Mouse (Mus musculus) ES-E14 (cell line): Measurements from ENCODE around the gene Prpf19. TPM values are rescaled to one million over a fixed set of nuclear protein-coding genes. Genes with fewer than 3 reads are reported as not detected.

Source experiments
- DNase-seq: peaks from one replicate; pipeline ENCODE4 v3.0.0-alpha.2; 2013; ENCODE audit warnings: low read depth, low spot score
- H3K27ac ChIP-seq: 2 replicates; pipeline ENCODE4 v1.5.1; 2012; ENCODE audit warnings: low read depth, mild to moderate bottlenecking, low read length, moderate library complexity, mixed read lengths; ENCODE audit not compliant: poor library complexity, insufficient read depth, severe bottlenecking
- H3K36me3 ChIP-seq: 2 replicates; pipeline ENCODE4 v1.6.1; 2012; ENCODE audit warnings: mild to moderate bottlenecking, low read length, moderate library complexity, mixed read lengths; ENCODE audit not compliant: control insufficient read depth, poor library complexity, insufficient read depth, severe bottlenecking
- H3K4me1 ChIP-seq, 2 experiments: fragments of 150-350 bp in 1 of 2; sonication (generic) in 1 of 2; 2 replicates each; pipeline ENCODE4 v1.6.1; 2012; ENCODE audit warnings: low read length in 2 of 2, mild to moderate bottlenecking in 1 of 2, mixed read lengths in 1 of 2; ENCODE audit not compliant: control insufficient read depth in 2 of 2, insufficient read depth in 2 of 2, poor library complexity in 1 of 2
- H3K4me3 ChIP-seq, 2 experiments: fragments of 150-350 bp in 1 of 2; sonication (generic) in 1 of 2; 2 replicates each; pipeline ENCODE4 v1.5.1; 2012; ENCODE audit warnings: low read length in 2 of 2, low read depth in 1 of 2, mild to moderate bottlenecking in 1 of 2, mixed read lengths in 1 of 2; ENCODE audit not compliant: insufficient read depth in 1 of 2, poor library complexity in 1 of 2, severe bottlenecking in 1 of 2
- H3K9ac ChIP-seq: 2 replicates; pipeline ENCODE4 v1.6.1; 2012; ENCODE audit warnings: low read depth, mild to moderate bottlenecking, low read length, mixed read lengths; ENCODE audit not compliant: poor library complexity, insufficient read depth, severe bottlenecking
- H3K9me3 ChIP-seq: fragments of 150-350 bp; sonication (generic); 2 replicates; pipeline ENCODE4 v1.6.1; 2012; ENCODE audit warnings: low read depth, mild to moderate bottlenecking, low read length; ENCODE audit not compliant: control insufficient read depth, insufficient read depth
- CHD2 ChIP-seq: IDR thresholded peaks from 2 replicates; pipeline ENCODE4 v1.6.1; 2014; ENCODE audit warnings: mild to moderate bottlenecking, low read depth, low read length, inconsistent platforms
- HCFC1 ChIP-seq: IDR thresholded peaks from 2 replicates; pipeline ENCODE4 v1.6.1; 2012; ENCODE audit warnings: low read length, inconsistent platforms, borderline replicate concordance; ENCODE audit not compliant: insufficient read depth
- MAFK ChIP-seq: IDR thresholded peaks from 2 replicates; pipeline ENCODE4 v1.6.1; 2014; ENCODE audit warnings: mild to moderate bottlenecking, low read depth, low read length, inconsistent platforms; ENCODE audit not compliant: insufficient read depth
- ZC3H11A ChIP-seq: IDR thresholded peaks from 2 replicates; pipeline ENCODE4 v1.6.1; 2012; ENCODE audit warnings: low read depth, mild to moderate bottlenecking, inconsistent platforms, low read length, borderline replicate concordance
- ZNF384 ChIP-seq: IDR thresholded peaks from 2 replicates; pipeline ENCODE4 v1.6.1; 2012; ENCODE audit warnings: low read depth, low read length, inconsistent platforms
- in situ Hi-C, 2 experiments: fragments of 600-800 bp; cut with MboI; formaldehyde crosslinking; loops; one replicate each; pipeline ENCODE4 v1.15.1; 2025; ENCODE audit warnings: low sequenced_read_pairs in 2 of 2, inconsistent platforms in 1 of 2; ENCODE audit not compliant: unreplicated experiment in 2 of 2
- total RNA-seq: library from RNA; depleted of rRNA; stranded (reverse); fragments of 300-350 nt; gene quantifications from 2 replicates; pipeline ENCODE4 v1.2.3, GENCODE M21; 2012

Prpf19 gene
- total RNA-seq, 1 experiment: 146 TPM

GRCm38 (mm10) chr19:10855422-10855821 is 39.6 kb upstream of the Prpf19 start:
- Histone ChIP-seq H3K36me3 (peaks cover 17% of the 10 kb centered on the region; the same call in 1 of the 2 replicates), H3K4me1 (peaks cover 0 to 2% of the 10 kb centered on the region in 2 experiments; a peak in 2 of 4 replicates), H3K27ac (no peak overlapping the region), H3K9ac (no peak overlapping the region), H3K4me3 (no peak overlapping the region), H3K9me3 (no peaks in the 10 kb centered on the region)
- TF ChIP-seq ZC3H11A: no peak
- no peak for TF ChIP-seq ZNF384
- no peak for TF ChIP-seq HCFC1
- no peak for TF ChIP-seq MAFK
- no peak for TF ChIP-seq CHD2
- no peak for DNase-seq
- in situ Hi-C loops: no loop called here

- Histone ChIP-seq H3K27ac (no peak overlapping the region), H3K4me1 (peaks cover 0 to 2% of the 10 kb centered on the region in 2 experiments; a peak in 2 of 4 replicates), H3K9me3 (no peaks in the 10 kb centered on the region), H3K36me3 (peaks cover 18% of the 10 kb centered on the region; the same call in 1 of the 2 replicates), H3K4me3 (no peak overlapping the region), H3K9ac (no peak overlapping the region)
- in situ Hi-C loops: no loop called here
- no peak for TF ChIP-seq ZC3H11A
- no peak for TF ChIP-seq MAFK
- no peak for TF ChIP-seq HCFC1
- TF ChIP-seq CHD2: no peak
- no peak for TF ChIP-seq ZNF384
- DNase-seq: no peak
These were observed 38.5 kb upstream of the Prpf19 start for GRCm38 (mm10) chr19:10856520-10856919.

DNA sequence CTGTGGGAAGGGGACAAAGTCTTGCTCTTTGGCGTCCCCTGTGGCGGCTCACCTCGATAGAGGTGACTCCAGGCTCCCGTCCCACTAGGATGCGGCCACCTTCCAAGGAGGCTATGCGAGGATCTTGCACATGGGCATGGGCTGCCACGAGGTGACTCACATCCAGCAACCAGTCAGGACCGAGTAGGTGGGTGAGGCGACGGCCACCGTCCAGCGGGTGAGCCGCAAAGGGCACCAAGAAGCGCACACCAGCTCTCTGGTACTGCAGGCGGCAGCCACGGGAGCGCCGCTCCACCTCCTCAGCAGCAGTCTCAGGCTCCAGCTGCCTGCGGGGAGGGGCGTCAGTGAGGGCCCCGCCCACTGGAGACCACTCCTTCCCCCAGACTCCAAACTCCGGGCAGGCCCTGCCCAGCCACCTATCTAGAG is 34.9 kb upstream of the Prpf19 start:
- TF ChIP-seq ZC3H11A (no peak), HCFC1 (no peak)
- in situ Hi-C loops: no loop called here
- peak overlapping the region; percentile 61 to 76 for H3K4me3 ChIP-seq
- peak overlapping the region; percentile 54; the same call in 1 of the 2 replicates for H3K9ac ChIP-seq
- H3K4me1 ChIP-seq: peaks cover 0 to 2% of the 10 kb centered on the region in 2 experiments; a peak in 2 of 4 replicates
- H3K36me3 ChIP-seq: peaks cover 27% of the 10 kb centered on the region; the same call in 1 of the 2 replicates
- no peaks in the 10 kb centered on the region for H3K9me3 ChIP-seq
- DNase-seq: peak; percentile 63
- no peak overlapping the region for H3K27ac ChIP-seq

- H3K4me1 ChIP-seq: peaks cover 4 to 9% of the 10 kb centered on the region in 2 experiments; a peak in 2 of 4 replicates
- in situ Hi-C loops: no loop called here
- TF ChIP-seq ZNF384 (no peak), MAFK (no peak), ZC3H11A (no peak), CHD2 (no peak)
- no peak for DNase-seq
- H3K4me3 ChIP-seq: no peak overlapping the region
- H3K9me3 ChIP-seq: no peaks in the 10 kb centered on the region
- no peak overlapping the region for H3K27ac ChIP-seq
- peaks cover 18% of the 10 kb centered on the region; the same call in 1 of the 2 replicates for H3K36me3 ChIP-seq
- no peak overlapping the region for H3K9ac ChIP-seq
These were observed 28.7 kb upstream of the Prpf19 start for GRCm38 (mm10) chr19:10866351-10866750.
